Mouse (Mus musculus): ENCODE measurements at regions not wholly inside any gene's neighbourhood (a gene's known extent, or its start where the extent isn't known, plus 50 kb on each side); places are given as distances from the start of the nearest gene placed in this dataset.

DNA sequence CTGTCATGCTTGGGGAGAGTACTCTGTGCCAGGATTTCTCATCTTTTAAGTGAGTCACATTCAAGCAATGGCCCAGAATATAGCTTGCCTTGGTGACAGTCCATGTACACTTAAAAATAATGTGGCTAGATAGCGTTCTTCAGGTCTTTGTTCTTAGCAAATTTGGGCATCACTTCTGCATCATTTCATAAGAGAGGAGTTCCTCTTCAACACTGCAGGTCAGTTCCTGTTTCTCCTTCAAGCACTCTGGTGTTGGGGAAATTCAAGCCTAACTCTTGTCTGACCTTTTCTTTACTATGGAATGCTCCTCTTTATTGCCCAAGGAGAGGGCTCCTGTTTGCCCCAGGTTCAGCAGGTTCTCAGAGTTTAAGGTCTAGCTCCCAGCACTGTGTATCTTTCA, 175.7 kb downstream of the Pik3r1 start:
- Histone ChIP-seq H3K4me1 (replicated peaks; ENCODE audit: control insufficient read depth, insufficient read depth, low read length) (no peaks in the 10 kb centered on the region; the same call in 1 of the 2 replicates), H3K9me3 (ENCODE audit: control insufficient read depth) (no peaks in the 10 kb centered on the region), H3K27me3 (replicated peaks; ENCODE audit: control insufficient read depth, insufficient read depth, low read length) (no peaks in the 10 kb centered on the region), H3K36me3 (ENCODE audit: control insufficient read depth, insufficient read depth) (no peaks in the 10 kb centered on the region), H3K27ac (ENCODE audit: low read depth, low read length) (no peak overlapping the region), H3K4me3 (ENCODE audit: low read depth, low read length) (no peak overlapping the region), H3K4me2 (replicated peaks; ENCODE audit: low read depth) (no peak overlapping the region), H3K9ac (ENCODE audit: low read depth, low read length) (no peak overlapping the region)
- 88% methylated on average over 1 of the region's 1 CpGs for WGBS
- ATAC-seq = no peak
- no peak for TF ChIP-seq CTCF (IDR thresholded peaks at IDR 0.05; ENCODE audit: low read depth)

DNA sequence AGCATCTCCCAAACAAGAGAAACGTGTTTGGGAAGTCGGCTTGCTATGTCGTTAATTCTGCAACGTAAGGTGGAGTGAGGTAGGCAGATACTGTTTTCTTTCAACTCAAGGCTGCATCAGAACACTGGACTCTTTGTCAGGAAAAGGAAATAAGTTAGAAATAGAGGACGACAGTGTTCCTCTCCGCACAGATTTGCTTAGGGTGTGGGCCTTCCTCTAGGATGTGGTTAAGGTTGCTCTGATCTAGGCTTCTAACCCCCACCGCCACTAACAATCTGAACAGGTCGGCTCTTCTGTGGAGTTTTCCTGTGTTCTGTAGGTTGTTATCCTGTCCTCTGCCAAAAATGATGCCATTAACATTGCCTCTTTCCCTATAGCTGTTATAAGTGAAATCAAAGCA, 179.1 kb downstream of the Pik3r1 start:
- Histone ChIP-seq H3K9ac (ENCODE audit: low read depth, low read length) (no peak overlapping the region), H3K36me3 (ENCODE audit: control insufficient read depth, insufficient read depth) (no peaks in the 10 kb centered on the region), H3K4me3 (ENCODE audit: low read depth, low read length) (no peak overlapping the region), H3K4me1 (replicated peaks; ENCODE audit: control insufficient read depth, insufficient read depth, low read length) (no peaks in the 10 kb centered on the region), H3K4me2 (replicated peaks; ENCODE audit: low read depth) (no peak overlapping the region), H3K27ac (ENCODE audit: low read depth, low read length) (no peak overlapping the region), H3K27me3 (replicated peaks; ENCODE audit: control insufficient read depth, insufficient read depth, low read length) (no peaks in the 10 kb centered on the region), H3K9me3 (ENCODE audit: control insufficient read depth) (no peaks in the 10 kb centered on the region)
- no peak for TF ChIP-seq CTCF (IDR thresholded peaks at IDR 0.05; ENCODE audit: low read depth)
- 56% methylated on average over 8 of the region's 8 CpGs for WGBS
- ATAC-seq = no peak

DNA sequence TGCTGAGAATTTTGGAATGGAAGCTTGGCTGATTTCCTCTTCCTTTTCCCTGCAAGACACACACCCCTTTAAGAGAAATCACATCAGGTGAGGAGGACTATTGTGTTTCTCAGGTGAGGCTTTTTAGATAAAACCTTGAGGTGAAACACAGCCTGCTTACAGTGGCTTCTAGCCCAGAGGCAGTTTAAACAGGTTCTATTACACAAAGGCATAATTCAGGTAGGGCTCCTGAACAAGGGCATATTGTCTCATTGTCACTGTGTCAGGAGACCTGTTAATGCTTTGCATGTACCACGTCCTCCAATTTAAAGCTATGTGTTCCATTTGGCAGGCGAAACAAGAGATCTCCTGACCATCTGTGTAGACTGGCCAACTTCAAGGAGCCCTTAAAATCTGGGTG, 181.2 kb downstream of the Pik3r1 start:
- Histone ChIP-seq H3K4me2 (replicated peaks; ENCODE audit: low read depth) (no peak overlapping the region), H3K9me3 (ENCODE audit: control insufficient read depth) (no peaks in the 10 kb centered on the region), H3K27ac (ENCODE audit: low read depth, low read length) (no peak overlapping the region), H3K36me3 (ENCODE audit: control insufficient read depth, insufficient read depth) (no peaks in the 10 kb centered on the region), H3K4me1 (replicated peaks; ENCODE audit: control insufficient read depth, insufficient read depth, low read length) (no peaks in the 10 kb centered on the region), H3K27me3 (replicated peaks; ENCODE audit: control insufficient read depth, insufficient read depth, low read length) (no peaks in the 10 kb centered on the region), H3K9ac (ENCODE audit: low read depth, low read length) (no peak overlapping the region), H3K4me3 (ENCODE audit: low read depth, low read length) (no peak overlapping the region)
- ATAC-seq = no peak
- 66% methylated on average over 2 of the region's 2 CpGs for WGBS
- TF ChIP-seq CTCF (IDR thresholded peaks at IDR 0.05; ENCODE audit: low read depth) = no peak

DNA sequence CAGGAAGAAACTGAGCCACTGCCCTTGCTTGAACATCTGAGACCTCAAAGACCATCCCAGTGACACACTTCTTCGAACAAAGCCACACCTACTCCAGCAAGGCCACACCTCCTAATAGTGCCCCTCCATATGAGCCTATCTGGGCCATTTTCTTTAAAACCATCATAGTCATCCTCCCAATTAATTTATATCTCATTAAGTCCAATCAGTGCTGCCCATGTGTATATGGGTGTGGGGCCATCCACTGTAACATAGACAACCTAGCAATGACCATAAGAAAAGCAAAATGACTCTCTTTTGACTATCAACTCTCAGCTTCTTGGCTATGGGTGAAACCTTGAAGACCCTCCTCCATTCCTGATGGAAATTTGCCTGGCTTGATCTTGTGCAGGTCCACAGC, 191.5 kb downstream of the Pik3r1 start:
- ATAC-seq = no peak
- Histone ChIP-seq H3K36me3 (ENCODE audit: control insufficient read depth, insufficient read depth) (no peaks in the 10 kb centered on the region), H3K9ac (ENCODE audit: low read depth, low read length) (no peak overlapping the region), H3K27me3 (replicated peaks; ENCODE audit: control insufficient read depth, insufficient read depth, low read length) (no peaks in the 10 kb centered on the region), H3K4me3 (ENCODE audit: low read depth, low read length) (no peak overlapping the region), H3K9me3 (ENCODE audit: control insufficient read depth) (no peaks in the 10 kb centered on the region), H3K27ac (ENCODE audit: low read depth, low read length) (no peak overlapping the region), H3K4me2 (replicated peaks; ENCODE audit: low read depth) (no peak overlapping the region), H3K4me1 (replicated peaks; ENCODE audit: control insufficient read depth, insufficient read depth, low read length) (no peaks in the 10 kb centered on the region)
- TF ChIP-seq CTCF (IDR thresholded peaks at IDR 0.05; ENCODE audit: low read depth) = no peak
- WGBS = 88% methylated on average over 1 of the region's 1 CpGs

GRCm38 (mm10) chr13:101572809-101573590, 195.0 kb downstream of the Pik3r1 start:
- no peaks in the 10 kb centered on the region for H3K27me3 ChIP-seq (replicated peaks; ENCODE audit: control insufficient read depth, insufficient read depth, low read length)
- no peak for TF ChIP-seq CTCF (IDR thresholded peaks at IDR 0.05; ENCODE audit: low read depth)
- H3K9me3 ChIP-seq (ENCODE audit: control insufficient read depth) = no peaks in the 10 kb centered on the region
- WGBS = 40% methylated on average over 6 of the region's 6 CpGs
- no peak overlapping the region for H3K27ac ChIP-seq (ENCODE audit: low read depth, low read length)
- no peak overlapping the region for H3K4me2 ChIP-seq (replicated peaks; ENCODE audit: low read depth)
- no peaks in the 10 kb centered on the region for H3K4me1 ChIP-seq (replicated peaks; ENCODE audit: control insufficient read depth, insufficient read depth, low read length)
- H3K9ac ChIP-seq (ENCODE audit: low read depth, low read length) = no peak overlapping the region
- H3K36me3 ChIP-seq (ENCODE audit: control insufficient read depth, insufficient read depth) = no peaks in the 10 kb centered on the region
- no peak for ATAC-seq
- H3K4me3 ChIP-seq (ENCODE audit: low read depth, low read length) = no peak overlapping the region

DNA sequence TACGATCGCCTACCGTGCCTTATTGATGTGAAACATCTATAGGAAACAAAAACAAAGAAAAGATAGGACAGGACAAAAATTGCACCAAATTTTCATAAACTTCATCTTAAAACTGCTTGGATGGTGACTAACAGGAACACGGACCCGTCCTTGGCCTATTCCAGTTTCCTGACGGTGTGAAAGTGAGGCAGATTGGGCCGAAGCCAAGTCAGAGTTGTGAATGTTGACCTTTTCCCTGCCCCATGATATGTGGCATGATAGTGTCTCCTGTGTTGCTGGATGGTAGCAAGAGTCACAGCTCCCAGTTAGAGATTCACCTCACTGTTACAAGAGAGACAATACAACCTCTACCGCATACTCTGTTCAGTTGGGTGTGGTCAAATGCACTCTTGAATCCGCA, 195.8 kb downstream of the Pik3r1 start:
- no peak for ATAC-seq
- H3K27ac ChIP-seq (ENCODE audit: low read depth, low read length) = no peak overlapping the region
- H3K4me1 ChIP-seq (replicated peaks; ENCODE audit: control insufficient read depth, insufficient read depth, low read length) = no peaks in the 10 kb centered on the region
- H3K4me2 ChIP-seq (replicated peaks; ENCODE audit: low read depth) = no peak overlapping the region
- no peaks in the 10 kb centered on the region for H3K9me3 ChIP-seq (ENCODE audit: control insufficient read depth)
- H3K36me3 ChIP-seq (ENCODE audit: control insufficient read depth, insufficient read depth) = no peaks in the 10 kb centered on the region
- H3K9ac ChIP-seq (ENCODE audit: low read depth, low read length) = no peak overlapping the region
- WGBS = 86% methylated on average over 9 of the region's 9 CpGs
- no peaks in the 10 kb centered on the region for H3K27me3 ChIP-seq (replicated peaks; ENCODE audit: control insufficient read depth, insufficient read depth, low read length)
- no peak overlapping the region for H3K4me3 ChIP-seq (ENCODE audit: low read depth, low read length)
- TF ChIP-seq CTCF (IDR thresholded peaks at IDR 0.05; ENCODE audit: low read depth) = no peak

All from intestine, postnatal 0 days (tissue).